Mouse (Mus musculus) megakaryocyte, embryonic 14.5 days (primary cell): ENCODE measurements around the gene Prkce.

Experiments used
- FLI1 ChIP-seq: IDR thresholded peaks from 2 replicates; pipeline ENCODE4 v1.6.1; 2012; ENCODE audit warnings: low read length, inconsistent platforms, mixed read lengths
- GATA1 ChIP-seq: IDR thresholded peaks from 3 replicates; pipeline ENCODE4 v1.6.1; 2012; ENCODE audit warnings: mixed read lengths, low read length, inconsistent platforms, borderline replicate concordance

GRCm38 (mm10) chr17:86703336-86703735, 535.8 kb downstream of the Prkce start:
- TF ChIP-seq FLI1 (no peak), GATA1 (no peak)
